Mouse (Mus musculus) embryo, embryonic 10.5 days (tissue): ENCODE measurements around the gene Map2.

Experiments used
- DNase-seq: peaks from one replicate; pipeline ENCODE4 v3.0.0-alpha.2; 2015; ENCODE audit warnings: low spot score

Gene Map2

GRCm38 (mm10) chr1:66205517-66205916, 30.4 kb downstream of the Map2 start:
- DNase-seq = no peak

- no peak for DNase-seq
Observed at GRCm38 (mm10) chr1:66206904-66207303, 31.8 kb downstream of the Map2 start.

GRCm38 (mm10) chr1:66211074-66211791, 36.2 kb downstream of the Map2 start:
- no peak for DNase-seq

- DNase-seq = no peak
Observed at GRCm38 (mm10) chr1:66221497-66221896, 46.4 kb downstream of the Map2 start.

GRCm38 (mm10) chr1:66223331-66223730, 48.3 kb downstream of the Map2 start:
- no peak for DNase-seq

- DNase-seq = no peak
Observed at GRCm38 (mm10) chr1:66226372-66227368, 51.6 kb downstream of the Map2 start.

GRCm38 (mm10) chr1:66228205-66228604, 53.1 kb downstream of the Map2 start:
- DNase-seq = no peak

- DNase-seq = no peak
Observed at GRCm38 (mm10) chr1:66230345-66230744, 55.3 kb downstream of the Map2 start.

- DNase-seq = no peak
Observed at GRCm38 (mm10) chr1:66231963-66232362, 56.9 kb downstream of the Map2 start.

GRCm38 (mm10) chr1:66244910-66245309, 69.8 kb downstream of the Map2 start:
- DNase-seq = peak; percentile 35

GRCm38 (mm10) chr1:66251649-66252332, 76.7 kb downstream of the Map2 start:
- no peak for DNase-seq

- DNase-seq = no peak
Observed at GRCm38 (mm10) chr1:66252333-66252724, 77.3 kb downstream of the Map2 start.

- no peak for DNase-seq
Observed at GRCm38 (mm10) chr1:66263220-66263619, 88.1 kb downstream of the Map2 start.

GRCm38 (mm10) chr1:66266231-66266924, 91.3 kb downstream of the Map2 start:
- DNase-seq = peak; percentile 62

- DNase-seq = no peak
Observed at GRCm38 (mm10) chr1:66277663-66278062, 102.6 kb downstream of the Map2 start.

- DNase-seq = no peak
Observed at GRCm38 (mm10) chr1:66279222-66280009, 104.3 kb downstream of the Map2 start.

GRCm38 (mm10) chr1:66280152-66280551, 105.1 kb downstream of the Map2 start:
- no peak for DNase-seq

- DNase-seq = peak; percentile 30
Observed at GRCm38 (mm10) chr1:66282447-66282846, 107.4 kb downstream of the Map2 start.

- no peak for DNase-seq
Observed at GRCm38 (mm10) chr1:66288987-66289386, 113.9 kb downstream of the Map2 start.

GRCm38 (mm10) chr1:66292121-66292881, 117.2 kb downstream of the Map2 start:
- DNase-seq = no peak
